Mouse (Mus musculus) small intestine, adult 2 months (tissue): ENCODE measurements around the gene Ggt1.

Experiments used
- CTCF ChIP-seq: fragments of 200-500 bp; IDR thresholded peaks from 2 replicates; pipeline ENCODE4 v1.5.1; 2012; ENCODE audit warnings: low read depth, mild to moderate bottlenecking, control low read depth, inconsistent platforms, low read length, moderate library complexity, mixed read lengths; ENCODE audit not compliant: insufficient replicate concordance, insufficient read length; ENCODE audit errors: extremely low read depth
- POLR2A ChIP-seq: fragments of 200-500 bp; IDR thresholded peaks from 2 replicates; pipeline ENCODE4 v1.6.1; 2012; ENCODE audit warnings: low read depth, mild to moderate bottlenecking, control low read depth, inconsistent platforms, low read length, moderate library complexity

- TF ChIP-seq CTCF (no peak), POLR2A (no peak)
Measured at GRCm38 (mm10) chr10:75534216-75534615, 27.2 kb upstream of the Ggt1 start.
